Mouse (Mus musculus) c-Kit-positive CD71-positive TER-119-positive erythroid progenitor cells, embryonic 14.5 days (primary cell): ENCODE measurements around the gene Xlr3b.
"Not testable (repeated sequence)": the region's sequence is repeated elsewhere in the genome, so short reads cannot be mapped to it uniquely, and the experiment has no call there.

Experiments used
- DNase-seq: peaks from one replicate; pipeline ENCODE4 v3.0.0-alpha.2; 2013; ENCODE audit warnings: low spot score

Gene Xlr3b

DNA sequence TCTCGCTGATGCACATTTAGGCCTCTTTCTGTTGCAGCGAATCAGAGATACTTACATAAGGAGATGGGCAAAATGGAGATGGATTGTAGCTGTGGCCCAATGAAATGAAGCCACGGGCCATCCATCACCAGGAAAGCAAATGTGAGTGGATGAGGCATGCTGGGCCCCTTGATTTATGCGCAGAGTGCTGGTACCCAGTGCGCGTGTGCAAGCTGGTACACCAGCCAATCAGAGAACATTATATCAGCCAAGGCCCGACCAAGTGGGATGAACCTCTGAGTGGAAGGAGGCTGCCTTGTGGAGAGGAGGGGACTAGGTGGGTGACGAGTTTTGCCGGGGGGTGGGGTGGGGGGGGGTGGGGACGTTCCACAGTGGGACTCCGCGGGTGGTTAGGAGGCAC lies at the start of gene Xlr3b:
Gene Xlr3b, plus strand, starts transcription at position 274 of the 400 bp plus-strand sequence.
- not testable (repeated sequence) for DNase-seq

DNA sequence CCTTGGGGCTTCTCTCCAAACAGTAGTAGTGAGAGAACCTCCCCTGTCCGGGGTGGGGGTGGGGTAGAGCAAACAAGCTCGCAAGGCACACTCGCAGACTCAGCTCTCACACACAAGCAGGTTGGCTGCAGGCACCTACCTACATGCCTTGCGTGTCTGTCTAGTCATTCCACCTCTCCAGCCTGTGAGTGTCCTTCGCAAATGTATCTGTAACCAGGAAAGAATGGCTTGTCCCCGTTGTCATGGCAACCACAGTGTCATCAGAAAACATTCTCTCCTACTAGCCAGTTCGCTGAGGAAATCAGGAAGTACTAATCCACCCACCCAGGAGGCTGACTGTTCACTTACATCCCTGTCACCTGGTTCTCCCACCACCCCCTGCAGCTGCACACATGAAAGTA lies 48.8 kb upstream of the Xlr3b start:
- DNase-seq = not testable (repeated sequence)

DNA sequence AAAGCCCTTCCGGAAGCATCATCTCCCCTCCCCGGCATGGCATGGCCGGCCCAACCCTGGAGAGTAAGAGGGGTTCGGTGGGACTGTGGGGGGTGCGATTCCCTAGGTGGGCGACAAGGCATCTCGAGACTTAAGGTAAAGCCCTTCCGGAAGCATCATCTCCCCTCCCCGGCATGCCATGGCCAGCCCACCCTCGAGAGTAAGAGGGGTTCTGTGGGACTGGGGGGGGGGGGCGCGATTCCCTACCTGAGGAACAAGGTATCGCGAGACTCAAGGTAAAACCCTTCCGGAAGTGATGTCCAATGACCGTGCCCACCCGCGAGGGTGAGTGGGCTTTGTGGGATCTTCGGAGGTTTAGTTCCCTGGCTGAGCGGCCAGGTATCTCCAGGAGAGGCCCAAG lies 43.5 kb upstream of the Xlr3b start, which contains the start of gene Xlr5b:
Gene Xlr5b, plus strand, starts transcription at position 301 of the 400 bp plus-strand sequence.
- DNase-seq = not testable (repeated sequence)

DNA sequence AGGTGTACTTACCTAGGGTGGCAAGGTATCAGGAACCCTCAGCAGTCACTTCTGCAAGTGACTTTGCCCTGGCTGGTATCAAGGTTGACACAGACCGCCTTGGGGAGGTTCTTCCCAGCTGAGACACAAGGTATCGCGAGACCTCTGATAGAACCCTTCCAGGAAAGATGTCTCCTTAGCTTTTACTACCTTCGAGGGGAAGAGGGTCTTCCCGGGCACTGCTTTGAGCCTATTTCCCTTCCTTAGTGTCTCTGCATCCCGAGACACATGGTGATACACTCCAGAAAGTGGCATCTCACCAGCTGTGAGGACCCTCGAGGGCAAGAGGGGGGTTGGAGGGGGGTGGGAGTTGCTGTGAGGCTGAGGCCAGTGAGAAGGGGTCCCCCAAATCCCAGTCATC lies 42.7 kb upstream of the Xlr3b start, which contains the start of gene DXBay18:
Gene DXBay18, minus strand, starts transcription at position 101 of the 400 bp plus-strand sequence.
- not testable (repeated sequence) for DNase-seq

- DNase-seq = not testable (repeated sequence)
Measured at GRCm38 (mm10) chrX:73176889-73177288, 15.1 kb upstream of the Xlr3b start, which contains the start of gene Spin2d. Gene Spin2d, minus strand, starts transcription at chrX:73176989.

DNA sequence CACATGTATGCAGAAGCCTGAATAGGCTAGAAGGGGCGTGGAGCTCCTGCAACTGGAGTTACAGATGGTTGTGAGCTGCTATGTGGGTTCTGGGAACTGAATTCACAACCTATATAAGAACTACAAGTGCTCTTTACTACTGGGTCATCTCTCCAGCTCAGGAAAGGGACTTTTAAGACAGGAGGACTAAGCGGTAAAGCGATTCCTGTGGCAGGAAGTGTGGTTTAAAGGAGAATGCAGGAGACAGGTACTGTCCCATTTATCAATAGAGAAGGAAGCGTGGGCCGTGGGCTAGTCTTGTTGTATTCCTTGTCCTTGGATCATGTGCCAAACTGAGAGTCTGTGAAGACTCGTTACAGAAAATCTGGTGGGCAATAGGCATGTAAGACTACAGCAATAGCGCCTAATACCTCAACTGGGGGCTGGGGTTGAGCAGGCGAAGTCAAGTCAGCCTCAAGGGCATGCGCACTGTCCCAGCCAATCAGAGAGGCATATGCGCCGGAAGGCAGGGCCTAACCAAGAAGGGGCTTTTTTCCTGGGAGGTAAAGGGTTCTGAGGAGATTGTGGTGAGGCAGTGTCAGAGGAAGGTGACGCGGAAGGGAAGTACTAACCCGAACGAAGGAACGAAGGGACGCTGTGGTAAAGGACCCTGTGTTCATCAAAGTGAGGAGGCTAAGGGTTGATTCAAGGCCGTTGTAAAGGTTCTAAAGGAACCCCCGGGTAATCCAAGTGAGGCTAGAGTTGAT lies 22.0 kb downstream of the Xlr3b start, which contains the start of gene Xlr4b:
Gene Xlr4b, plus strand, starts transcription at position 515 of the 746 bp plus-strand sequence.
- DNase-seq = not testable (repeated sequence)

GRCm38 (mm10) chrX:73225365-73225764 lies 33.4 kb downstream of the Xlr3b start:
- no peak for DNase-seq

GRCm38 (mm10) chrX:73227914-73228605 lies 36.1 kb downstream of the Xlr3b start, which contains the start of gene F8a:
Gene F8a, plus strand, starts transcription at chrX:73228291.
- DNase-seq = peak; percentile 59

DNA sequence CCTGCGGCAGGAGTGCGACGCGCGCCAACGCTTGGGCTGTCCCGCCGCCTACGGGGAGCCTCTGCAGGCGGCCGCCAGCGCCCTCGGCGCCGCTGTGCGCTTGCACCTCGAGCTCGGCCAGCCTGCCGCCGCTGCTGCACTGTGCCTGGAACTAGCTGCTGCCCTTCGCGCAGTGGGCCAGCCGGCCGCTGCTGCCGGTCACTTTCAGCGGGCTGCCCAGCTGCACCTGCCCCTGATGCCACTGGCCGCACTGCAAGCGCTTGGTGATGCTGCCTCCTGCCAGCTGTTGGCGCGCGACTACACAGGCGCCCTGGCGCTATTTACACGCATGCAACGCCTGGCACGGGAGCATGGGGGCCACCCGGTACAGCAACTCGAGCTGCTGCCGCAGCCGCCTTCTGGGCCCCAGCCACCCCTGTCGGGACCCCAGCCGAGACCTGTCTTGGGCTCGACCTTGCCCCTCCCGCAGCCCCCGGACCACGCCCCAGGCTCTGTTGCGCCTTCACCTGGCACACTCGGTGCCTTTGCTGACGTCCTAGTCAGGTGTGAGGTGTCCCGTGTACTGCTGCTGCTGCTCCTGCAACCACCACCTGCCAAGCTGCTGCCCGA lies 36.7 kb downstream of the Xlr3b start:
- peak; percentile 10 for DNase-seq

- peak; percentile 4 for DNase-seq
Measured at GRCm38 (mm10) chrX:73229288-73229687, 37.3 kb downstream of the Xlr3b start.

GRCm38 (mm10) chrX:73242821-73243325 lies 50.9 kb downstream of the Xlr3b start, which contains the start of gene Xlr4c:
Gene Xlr4c, minus strand, starts transcription at chrX:73243130.
- not testable (repeated sequence) for DNase-seq
